Mouse (Mus musculus) midbrain, postnatal 0 days (tissue): Measurements from ENCODE around the gene Dcbld1. TPM values are rescaled to one million over a fixed set of nuclear protein-coding genes. Genes with fewer than 3 reads are reported as not detected.
"Not testable (repeated sequence)": the region's sequence is repeated elsewhere in the genome, so short reads cannot be mapped to it uniquely, and the experiment has no call there.

Experiments
- ATAC-seq: fragments of 200-750 bp; cut with Nextera tagmentation; 2 replicates; pipeline ENCODE4 v1.8.0; 2017; ENCODE audit warnings: moderate number of reproducible peaks, mild to moderate bottlenecking, moderate TSS enrichment, moderate library complexity; ENCODE audit not compliant: low FRiP score
- DNase-seq: peaks from one replicate; pipeline ENCODE4 v3.0.0-alpha.2; 2015; ENCODE audit warnings: low spot score
- H3K27ac ChIP-seq: fragments of 300-500 bp; sonication (generic); 2 replicates; pipeline ENCODE4 v1.5.1; 2014; ENCODE audit warnings: low read depth, mild to moderate bottlenecking, low read length, mixed read lengths
- H3K27me3 ChIP-seq: fragments of 300-500 bp; sonication (generic); 2 replicates; pipeline ENCODE4 v1.6.1; 2014; ENCODE audit warnings: low read length, control low read depth, mixed read lengths; ENCODE audit not compliant: insufficient read depth
- H3K36me3 ChIP-seq: fragments of 300-500 bp; sonication (generic); 2 replicates; pipeline ENCODE4 v1.6.1; 2014; ENCODE audit warnings: low read length, control low read depth, mixed read lengths; ENCODE audit not compliant: insufficient read depth
- H3K4me1 ChIP-seq: fragments of 300-500 bp; sonication (generic); 2 replicates; pipeline ENCODE4 v1.6.1; 2014; ENCODE audit warnings: mild to moderate bottlenecking, control low read depth, antibody characterized with exemption, low read length, mixed read lengths; ENCODE audit not compliant: insufficient read depth
- H3K4me2 ChIP-seq: fragments of 300-500 bp; sonication (generic); 2 replicates; pipeline ENCODE4 v1.6.1; 2014; ENCODE audit warnings: low read depth, mild to moderate bottlenecking, low read length, mixed read lengths; ENCODE audit not compliant: poor library complexity, severe bottlenecking
- H3K4me3 ChIP-seq: fragments of 300-500 bp; sonication (generic); 2 replicates; pipeline ENCODE4 v1.5.1; 2014; ENCODE audit warnings: low read depth, mild to moderate bottlenecking, low read length, moderate library complexity
- H3K9ac ChIP-seq: fragments of 300-500 bp; sonication (generic); replicated peaks from 2 replicates; pipeline ENCODE4 v1.6.1; 2014; ENCODE audit warnings: mild to moderate bottlenecking, low read length, moderate library complexity, mixed read lengths; ENCODE audit not compliant: poor library complexity, severe bottlenecking
- H3K9me3 ChIP-seq: fragments of 300-500 bp; sonication (generic); 2 replicates; pipeline ENCODE4 v1.6.1; 2016; ENCODE audit warnings: low read length, control low read depth
- CTCF ChIP-seq: IDR thresholded peaks from 2 replicates; pipeline ENCODE4 v1.5.1; 2016; ENCODE audit warnings: antibody characterized with exemption, mild to moderate bottlenecking
- WGBS: fragments of 180-500 bp; shearing (Covaris S2); extraction: QIAGEN DNeasy Blood & Tissue Kit; methylation state at CpG from one replicate; pipeline ENCODE4 v1.1.7; 2014; 5-methylcytosine and 5-hydroxymethylcytosine counted together
- polyA plus RNA-seq: library from polyadenylated mRNA; unstranded; fragments of >200 nt; fragmentation: Nextera tagmentation; extraction: Ambion mirVana; gene quantifications from 2 replicates; pipeline ENCODE4 v1.2.1, GENCODE M21; 2015
- total RNA-seq: library from RNA; depleted of rRNA; stranded (reverse); fragments of >200 nt; gene quantifications from 2 replicates; pipeline ENCODE4 v1.2.3, GENCODE M21; 2014

Dcbld1 gene
- total and polyA plus RNA-seq, 2 experiments from 2014 or later, result 11.8 to 20.5 TPM

- Histone ChIP-seq H3K27ac (no peak overlapping the region), H3K9me3 (no peaks in the 10 kb centered on the region), H3K4me3 (no peak overlapping the region), H3K36me3 (no peaks in the 10 kb centered on the region), H3K9ac (no peak overlapping the region), H3K4me2 (no peak overlapping the region), H3K27me3 (no peaks in the 10 kb centered on the region), H3K4me1 (no peaks in the 10 kb centered on the region)
- ATAC-seq, result no peak
- 62% methylated on average over 5 of the region's 5 CpGs for WGBS
- no peak for TF ChIP-seq CTCF
- peak; percentile 16 for DNase-seq
Measured at GRCm38 (mm10) chr10:52287852-52288533, 54.6 kb downstream of the Dcbld1 start.

- Histone ChIP-seq H3K27ac (no peak overlapping the region), H3K36me3 (no peaks in the 10 kb centered on the region), H3K4me1 (no peaks in the 10 kb centered on the region), H3K9ac (no peak overlapping the region), H3K27me3 (no peaks in the 10 kb centered on the region), H3K9me3 (no peaks in the 10 kb centered on the region), H3K4me3 (no peak overlapping the region), H3K4me2 (no peak overlapping the region)
- WGBS, result 91% methylated on average over 3 of the region's 3 CpGs
- ATAC-seq, result no peak
- no peak for TF ChIP-seq CTCF
- no peak for DNase-seq
Measured at GRCm38 (mm10) chr10:52289261-52289660, 55.8 kb downstream of the Dcbld1 start.

DNA sequence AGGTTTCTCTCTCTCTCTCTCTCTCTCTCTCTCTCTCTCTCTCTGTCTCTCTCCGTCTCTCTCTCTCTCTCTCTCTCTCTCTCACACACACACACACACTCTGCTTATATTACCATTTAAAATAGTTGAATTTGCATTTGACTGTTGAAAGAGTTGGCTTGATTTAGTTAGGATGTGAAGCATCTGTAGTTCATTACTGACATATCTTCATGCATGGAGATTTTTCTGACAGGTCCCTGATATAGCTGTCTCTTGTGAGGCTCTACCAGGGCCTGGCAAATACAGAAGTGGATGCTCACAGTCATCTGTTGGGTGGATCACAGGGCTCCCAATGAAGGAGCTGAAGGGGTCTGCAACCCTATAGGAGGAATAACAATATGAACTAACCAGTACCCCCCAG, 59.0 kb downstream of the Dcbld1 start:
- not testable (repeated sequence) for DNase-seq, H3K4me3 ChIP-seq, H3K27ac ChIP-seq, H3K27me3 ChIP-seq, H3K4me2 ChIP-seq, H3K9me3 ChIP-seq, H3K9ac ChIP-seq, ATAC-seq, H3K36me3 ChIP-seq, H3K4me1 ChIP-seq
- 33% methylated on average over 1 of the region's 1 CpGs for WGBS

GRCm38 (mm10) chr10:52293921-52294577, 60.6 kb downstream of the Dcbld1 start:
- 87% methylated on average over 4 of the region's 4 CpGs for WGBS
- Histone ChIP-seq H3K36me3 (no peaks in the 10 kb centered on the region), H3K9ac (no peak overlapping the region), H3K4me2 (no peak overlapping the region), H3K4me1 (no peaks in the 10 kb centered on the region), H3K27me3 (no peaks in the 10 kb centered on the region), H3K27ac (no peak overlapping the region), H3K4me3 (no peak overlapping the region), H3K9me3 (no peaks in the 10 kb centered on the region)
- ATAC-seq, result no peak
- DNase-seq, result no peak
- no peak for TF ChIP-seq CTCF

DNA sequence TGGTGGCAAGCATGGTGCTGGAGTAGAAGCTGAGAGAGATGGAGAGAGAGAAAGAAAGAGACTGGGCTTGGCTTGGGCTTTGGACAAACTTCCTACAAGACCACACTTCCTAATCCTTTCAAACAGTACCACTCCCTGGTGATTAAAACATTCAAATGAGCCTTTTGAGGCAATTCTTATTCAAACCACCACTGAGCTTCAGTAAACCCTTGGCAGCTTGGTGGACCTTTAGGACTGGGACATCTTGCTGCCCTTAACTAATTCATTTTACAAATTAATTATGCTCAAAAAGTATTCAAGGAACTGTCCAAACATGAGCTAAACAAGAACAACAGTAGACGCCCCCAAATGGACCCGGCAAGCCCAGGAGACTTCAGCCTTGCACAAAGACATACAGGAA, 62.5 kb downstream of the Dcbld1 start:
- H3K9ac ChIP-seq, result no peak overlapping the region
- H3K4me2 ChIP-seq, result no peak overlapping the region
- DNase-seq (no peak), ATAC-seq (no peak)
- no peaks in the 10 kb centered on the region for H3K4me1 ChIP-seq
- no peaks in the 10 kb centered on the region for H3K27me3 ChIP-seq
- no peaks in the 10 kb centered on the region for H3K36me3 ChIP-seq
- 84% methylated on average over 2 of the region's 2 CpGs for WGBS
- no peak overlapping the region for H3K27ac ChIP-seq
- no peak overlapping the region for H3K4me3 ChIP-seq
- no peaks in the 10 kb centered on the region for H3K9me3 ChIP-seq
- no peak for TF ChIP-seq CTCF

DNA sequence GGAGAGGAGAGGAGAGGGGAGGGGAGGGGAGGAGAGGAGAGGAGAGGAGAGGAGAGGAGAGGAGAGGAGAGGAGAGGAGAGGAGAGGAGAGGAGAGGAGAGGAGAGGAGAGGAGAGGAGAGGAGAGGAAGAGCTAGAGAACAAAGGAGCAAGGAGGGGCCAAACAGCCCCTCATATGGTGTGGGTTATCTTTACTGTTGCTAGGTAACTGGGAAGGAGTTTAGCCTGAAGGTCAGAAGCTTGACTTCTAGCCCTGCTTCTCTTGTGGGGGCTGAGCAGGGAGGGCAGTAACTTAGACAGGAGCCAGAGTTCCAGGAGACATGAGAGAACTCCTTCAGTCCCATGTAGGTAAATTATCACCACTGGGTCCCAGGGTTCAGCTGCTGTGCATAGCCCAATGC, 65.1 kb downstream of the Dcbld1 start:
- not testable (repeated sequence) for H3K4me1 ChIP-seq, H3K27ac ChIP-seq, H3K36me3 ChIP-seq, H3K4me2 ChIP-seq, H3K4me3 ChIP-seq, H3K27me3 ChIP-seq, H3K9me3 ChIP-seq, ATAC-seq, DNase-seq, H3K9ac ChIP-seq
